Mouse (Mus musculus): ENCODE results near the gene Cfdp1.

GRCm38 (mm10) chr8:111887479-111887878 lies 33.4 kb upstream of the Cfdp1 start:
- TF ChIP-seq CTCF (IDR thresholded peaks at IDR 0.05; ENCODE audit: low read depth, low read length), result no peak
- TF ChIP-seq POLR2AphosphoS5 (IDR thresholded peaks at IDR 0.05; ENCODE audit: insufficient replicate concordance, low read depth, low read length), result no peak
- TF ChIP-seq TAL1 (conservative IDR thresholded peaks at IDR 0.05; ENCODE audit: low read depth, low read length), result no peak
- TF ChIP-seq GATA2 (IDR thresholded peaks at IDR 0.05; ENCODE audit: borderline replicate concordance, low read depth, low read length), result no peak
- no peak for TF ChIP-seq GATA1 (IDR thresholded peaks at IDR 0.05; ENCODE audit: borderline replicate concordance, low read length)
